Mouse (Mus musculus) stomach, postnatal 0 days (tissue): ENCODE measurements at regions not wholly inside any gene's neighbourhood (a gene's known extent, or its start where the extent isn't known, plus 50 kb on each side); places are given as distances from the start of the nearest gene placed in this dataset.

Experiments
- ATAC-seq: fragments of 200-750 bp; cut with Nextera tagmentation; 2 replicates; pipeline ENCODE4 v1.8.0; 2017; ENCODE audit not compliant: low FRiP score, low TSS enrichment
- DNase-seq: peaks from one replicate; pipeline ENCODE4 v3.0.0-alpha.2; 2016; ENCODE audit warnings: low spot score
- H3K27ac ChIP-seq: fragments of 300-500 bp; sonication (generic); replicated peaks from 2 replicates; pipeline ENCODE4 v1.5.1; 2014; ENCODE audit warnings: mild to moderate bottlenecking, control low read depth
- H3K27me3 ChIP-seq: fragments of 300-500 bp; sonication (generic); 2 replicates; pipeline ENCODE4 v1.6.1; 2014; ENCODE audit warnings: low read length; ENCODE audit not compliant: control insufficient read depth, insufficient read depth
- H3K36me3 ChIP-seq: fragments of 300-500 bp; sonication (generic); 2 replicates; pipeline ENCODE4 v1.6.1; 2014; ENCODE audit warnings: low read length, mixed read lengths; ENCODE audit not compliant: control insufficient read depth, insufficient read depth
- H3K4me1 ChIP-seq: fragments of 300-500 bp; sonication (generic); replicated peaks from 2 replicates; pipeline ENCODE4 v1.6.1; 2014; ENCODE audit warnings: antibody characterized with exemption; ENCODE audit not compliant: control insufficient read depth, insufficient read depth
- H3K4me2 ChIP-seq: fragments of 300-500 bp; sonication (generic); replicated peaks from 2 replicates; pipeline ENCODE4 v1.6.1; 2014; ENCODE audit warnings: low read depth, mild to moderate bottlenecking, control low read depth, moderate library complexity
- H3K4me3 ChIP-seq: fragments of 300-500 bp; sonication (generic); 2 replicates; pipeline ENCODE4 v1.5.1; 2014; ENCODE audit warnings: low read depth, low read length, control low read depth
- H3K9ac ChIP-seq: fragments of 300-500 bp; sonication (generic); 2 replicates; pipeline ENCODE4 v1.6.1; 2014; ENCODE audit warnings: mild to moderate bottlenecking, low read length, control low read depth, mixed read lengths
- H3K9me3 ChIP-seq: fragments of 300-500 bp; sonication (generic); 2 replicates; pipeline ENCODE4 v1.6.1; 2016; ENCODE audit warnings: low read length; ENCODE audit not compliant: control insufficient read depth
- CTCF ChIP-seq: IDR thresholded peaks from 2 replicates; pipeline ENCODE4 v1.5.1; 2016; ENCODE audit warnings: antibody characterized with exemption, low read depth, mild to moderate bottlenecking, moderate library complexity
- EP300 ChIP-seq: optimal IDR thresholded peaks from 2 replicates; pipeline ENCODE3; 2016; ENCODE audit warnings: antibody characterized with exemption
- WGBS: fragments of 180-500 bp; shearing (Covaris S2); extraction: QIAGEN DNeasy Blood & Tissue Kit; methylation state at CpG from one replicate; pipeline ENCODE4 v1.1.7; 2014; 5-methylcytosine and 5-hydroxymethylcytosine counted together

DNA sequence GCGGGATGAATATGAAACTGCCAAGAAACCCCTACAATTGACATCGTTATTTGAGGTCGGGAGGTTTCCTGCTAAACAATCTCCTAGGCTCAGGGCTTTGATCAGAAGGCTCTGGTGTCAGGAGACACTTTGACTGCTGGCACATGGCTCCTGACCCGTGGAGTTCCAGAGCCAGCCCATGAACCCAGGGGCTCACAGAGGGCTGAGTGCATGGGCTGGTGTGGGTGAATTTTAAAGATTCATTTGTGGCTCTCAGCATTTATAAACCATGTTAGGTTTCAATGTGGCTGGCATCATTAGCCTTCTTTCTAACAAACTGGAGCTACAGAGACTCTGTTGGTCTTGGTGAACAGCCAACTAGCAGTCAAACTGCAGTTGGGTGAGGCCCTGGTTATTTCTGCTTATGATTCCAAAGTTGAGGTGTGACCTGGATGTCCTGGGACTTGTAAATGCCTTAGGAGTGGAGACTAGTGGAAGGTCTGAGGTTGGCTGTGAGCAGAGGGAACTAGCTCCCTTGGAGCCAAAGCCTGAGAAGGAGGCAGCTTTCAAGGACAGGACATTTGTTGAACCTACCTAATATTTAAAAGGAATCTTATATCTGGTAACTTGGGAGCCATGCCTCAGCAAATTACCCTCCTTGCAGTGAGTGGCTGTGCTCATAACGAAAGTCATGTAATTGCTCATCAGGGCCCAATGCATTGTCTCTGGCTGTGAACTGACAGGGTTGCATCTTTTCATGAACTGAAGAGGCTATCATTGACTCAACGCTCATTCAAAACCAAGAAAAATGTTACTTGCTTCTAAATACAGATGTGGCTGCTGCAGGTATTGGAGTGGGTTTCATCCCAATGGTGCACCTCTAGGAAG is 108.0 kb upstream of the Mki67 start:
- no peak overlapping the region for H3K9ac ChIP-seq
- no peak overlapping the region for H3K4me2 ChIP-seq
- ATAC-seq = no peak
- H3K9me3 ChIP-seq = no peaks in the 10 kb centered on the region
- H3K4me3 ChIP-seq = no peak overlapping the region
- no peak for DNase-seq
- H3K36me3 ChIP-seq = no peaks in the 10 kb centered on the region
- no peak overlapping the region for H3K27ac ChIP-seq
- H3K4me1 ChIP-seq = no peaks in the 10 kb centered on the region
- 76% methylated on average over 6 of the region's 6 CpGs for WGBS
- no peak for TF ChIP-seq EP300
- no peak for TF ChIP-seq CTCF
- no peaks in the 10 kb centered on the region for H3K27me3 ChIP-seq

DNA sequence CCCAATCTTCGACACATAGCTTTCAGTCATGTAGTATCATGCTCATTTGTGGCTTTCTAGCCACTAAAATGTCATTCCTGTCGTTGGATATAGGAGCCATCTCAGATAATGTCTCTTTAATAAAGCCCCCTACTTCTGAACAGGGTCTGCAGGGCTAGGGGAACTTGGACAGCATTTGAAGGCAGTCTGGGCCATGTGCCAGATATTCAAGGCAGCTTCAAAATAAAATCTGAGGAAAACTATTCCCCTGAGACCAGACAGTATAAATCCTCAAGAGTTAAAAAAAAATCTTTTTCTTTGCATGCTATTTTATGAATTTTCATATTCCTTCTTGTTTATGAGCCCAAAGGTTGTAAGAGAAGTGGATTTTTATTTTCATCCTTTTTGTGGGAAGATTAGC is 113.1 kb upstream of the Mki67 start:
- no peak for TF ChIP-seq EP300
- TF ChIP-seq CTCF = no peak
- Histone ChIP-seq H3K36me3 (no peaks in the 10 kb centered on the region), H3K4me1 (no peaks in the 10 kb centered on the region), H3K27ac (no peak overlapping the region), H3K9me3 (no peaks in the 10 kb centered on the region), H3K4me3 (no peak overlapping the region), H3K4me2 (no peak overlapping the region), H3K27me3 (no peaks in the 10 kb centered on the region), H3K9ac (no peak overlapping the region)
- 60% methylated on average over 2 of the region's 2 CpGs for WGBS
- no peak for ATAC-seq
- DNase-seq = no peak

DNA sequence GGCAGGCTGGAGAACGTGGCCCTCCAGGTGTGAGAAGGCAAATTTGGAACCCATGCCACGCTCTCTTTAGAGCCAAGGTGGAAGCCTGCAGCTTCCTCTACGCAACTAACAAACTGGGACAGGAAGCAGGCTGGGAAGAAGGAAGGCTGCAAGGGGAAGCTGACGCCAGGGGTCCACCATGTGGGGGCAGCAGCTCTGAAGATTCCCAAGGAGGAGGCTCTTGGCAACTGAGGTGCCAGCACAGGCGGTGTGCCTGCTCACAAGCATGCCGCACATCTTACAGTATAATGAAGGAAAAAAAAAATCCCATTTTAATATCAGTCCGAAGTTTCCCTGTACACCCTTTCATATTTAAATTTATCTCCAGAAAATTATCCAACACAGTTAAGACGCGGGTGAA is 117.3 kb upstream of the Mki67 start:
- Histone ChIP-seq H3K27ac (no peak overlapping the region), H3K36me3 (no peaks in the 10 kb centered on the region), H3K9ac (no peak overlapping the region), H3K4me3 (no peak overlapping the region), H3K27me3 (no peaks in the 10 kb centered on the region), H3K4me1 (no peaks in the 10 kb centered on the region), H3K4me2 (no peak overlapping the region), H3K9me3 (no peaks in the 10 kb centered on the region)
- ATAC-seq = no peak
- no peak for TF ChIP-seq EP300
- DNase-seq = no peak
- 63% methylated on average over 9 of the region's 9 CpGs for WGBS

DNA sequence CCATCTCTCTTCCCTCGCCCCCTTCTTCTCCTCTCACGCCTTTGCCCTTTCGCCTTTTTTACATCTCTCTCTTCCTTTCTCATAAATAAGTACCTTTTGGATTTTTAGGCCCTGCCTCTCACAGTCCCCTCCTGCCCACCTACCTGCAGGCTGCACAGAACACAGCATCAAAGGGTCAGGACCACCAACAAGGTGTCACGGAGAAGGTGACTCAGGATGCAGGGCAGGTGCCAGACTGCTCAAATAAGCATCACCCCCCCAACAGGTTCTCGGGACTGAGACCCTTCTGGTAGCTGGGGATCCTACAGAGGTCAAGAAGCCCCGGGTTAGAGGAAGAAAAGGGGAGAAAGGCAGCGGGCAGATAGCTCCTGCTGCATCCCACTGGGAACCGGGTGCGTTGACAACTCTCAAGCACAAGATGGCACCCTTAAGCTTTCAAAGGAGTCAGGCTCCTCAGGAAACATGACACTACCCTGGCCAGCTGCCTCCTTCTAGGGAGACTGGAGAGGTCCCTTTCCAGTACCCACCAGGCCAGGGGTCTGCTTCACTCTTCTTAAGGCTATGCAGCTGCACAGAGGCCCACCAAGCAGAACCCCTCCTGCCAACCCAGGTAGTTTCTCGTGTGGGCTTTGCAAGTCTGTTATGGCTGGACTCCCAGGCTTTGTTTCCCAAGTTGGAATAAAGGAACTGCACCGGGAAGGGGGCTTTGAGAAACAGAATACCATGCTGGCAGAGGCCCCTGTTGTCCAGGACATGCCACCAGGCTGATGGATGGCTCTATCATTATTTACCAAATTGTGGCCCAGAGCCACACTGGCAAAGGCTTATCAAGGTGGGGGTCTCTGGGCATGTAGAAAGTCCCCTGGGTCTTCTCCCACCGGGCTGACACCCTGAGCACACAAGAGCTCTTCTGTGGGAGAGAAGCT is 120.9 kb upstream of the Mki67 start:
- no peak overlapping the region for H3K4me2 ChIP-seq
- no peak for ATAC-seq
- peak; percentile 64 for DNase-seq
- 39% methylated on average over 12 of the region's 12 CpGs for WGBS
- no peak overlapping the region for H3K9ac ChIP-seq
- no peaks in the 10 kb centered on the region for H3K36me3 ChIP-seq
- no peaks in the 10 kb centered on the region for H3K27me3 ChIP-seq
- TF ChIP-seq EP300 (no peak), CTCF (peak; percentile 86)
- H3K27ac ChIP-seq = no peak overlapping the region
- no peak overlapping the region for H3K4me3 ChIP-seq
- H3K4me1 ChIP-seq = no peaks in the 10 kb centered on the region
- H3K9me3 ChIP-seq = no peaks in the 10 kb centered on the region

DNA sequence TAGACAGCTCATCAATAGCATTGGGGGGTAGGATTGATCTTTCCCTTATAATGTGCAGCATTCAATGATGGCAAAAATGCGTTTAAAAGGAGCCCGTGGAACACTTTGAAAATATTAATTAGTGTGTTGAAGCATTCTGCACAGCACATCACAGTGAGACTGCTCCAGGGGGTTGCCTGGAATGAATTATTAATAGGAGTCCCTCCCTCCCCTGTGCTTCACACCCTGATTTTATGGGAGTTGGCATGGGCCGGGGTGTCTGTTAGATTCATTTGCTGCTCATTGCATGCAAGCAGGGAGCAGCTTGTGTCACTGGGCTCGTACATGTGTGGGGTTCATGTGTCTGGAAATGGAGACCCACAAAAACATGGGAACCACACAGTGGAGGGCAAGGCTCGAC is 127.9 kb upstream of the Mki67 start:
- Histone ChIP-seq H3K27me3 (no peaks in the 10 kb centered on the region), H3K36me3 (no peaks in the 10 kb centered on the region), H3K9me3 (no peaks in the 10 kb centered on the region), H3K27ac (no peak overlapping the region), H3K4me2 (no peak overlapping the region), H3K9ac (no peak overlapping the region), H3K4me3 (no peak overlapping the region), H3K4me1 (no peaks in the 10 kb centered on the region)
- ATAC-seq (no peak), DNase-seq (no peak)
- WGBS = 83% methylated on average over 5 of the region's 5 CpGs
- TF ChIP-seq EP300 (no peak), CTCF (no peak)

DNA sequence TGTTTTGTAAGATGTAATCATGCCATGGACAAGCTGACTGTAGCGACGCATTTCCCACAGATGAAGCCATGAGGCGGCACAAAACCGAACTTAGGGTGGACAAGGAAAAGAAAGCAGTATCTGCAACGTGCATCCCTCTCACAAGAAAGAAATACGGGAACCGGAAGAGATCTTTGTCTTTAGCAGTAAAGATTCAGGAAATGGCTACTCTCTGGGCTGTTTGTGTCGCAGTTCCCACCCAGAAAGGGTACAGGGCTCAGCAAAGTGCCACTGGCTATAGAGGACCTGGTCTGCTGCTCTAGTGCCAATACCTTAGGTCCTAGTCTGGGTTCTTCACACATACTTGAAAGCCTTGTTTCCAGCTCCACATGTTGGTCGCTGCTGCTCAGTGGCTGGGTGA is 131.1 kb upstream of the Mki67 start:
- Histone ChIP-seq H3K4me3 (no peak overlapping the region), H3K27me3 (no peaks in the 10 kb centered on the region), H3K4me1 (no peaks in the 10 kb centered on the region), H3K9me3 (no peaks in the 10 kb centered on the region), H3K36me3 (no peaks in the 10 kb centered on the region), H3K9ac (no peak overlapping the region), H3K4me2 (no peak overlapping the region), H3K27ac (no peak overlapping the region)
- TF ChIP-seq CTCF (no peak), EP300 (no peak)
- WGBS = 68% methylated on average over 9 of the region's 9 CpGs
- DNase-seq = no peak
- ATAC-seq = no peak
